Mouse (Mus musculus) adrenal gland, adult 18-20 months (tissue): ENCODE measurements at regions not wholly inside any gene's neighbourhood (a gene's known extent, or its start where the extent isn't known, plus 50 kb on each side); places are given as distances from the start of the nearest gene placed in this dataset.

Source experiments
- microRNA-seq, 2 experiments: library from miRNA; unstranded; fragments of <30 nt; microRNA quantifications; one replicate each; pipeline ENCODE4 v1.2.0; 2021; ENCODE audit warnings: borderline number of aligned reads in 2 of 2

Small RNA genes in the stretch of these regions (microRNA-seq; reads per million reads assigned to microRNA genes)
- gene Gm24973 = 0 reads per million in 2 experiments
